Mouse (Mus musculus) A20 (cell line): ENCODE measurements at regions not wholly inside any gene's neighbourhood (a gene's known extent, or its start where the extent isn't known, plus 50 kb on each side); places are given as distances from the start of the nearest gene placed in this dataset.
A peak's percentile ranks its signal among the peaks of the same experiment; 100 is the strongest.

Experiments used
- DNase-seq: peaks from one replicate; pipeline ENCODE4 v3.0.0-alpha.2; 2011; ENCODE audit warnings: low read depth, low spot score

GRCm38 (mm10) chr2:106083801-106084800 is 80.8 kb upstream of the Dnajc24 start:
- peak; percentile 81 for DNase-seq

GRCm38 (mm10) chr2:106083001-106083400 is 79.7 kb upstream of the Dnajc24 start:
- DNase-seq: no peak

- DNase-seq: peak; percentile 75
Measured at GRCm38 (mm10) chr2:106081951-106082350, 78.6 kb upstream of the Dnajc24 start.

- no peak for DNase-seq
Measured at GRCm38 (mm10) chr2:106080626-106081025, 77.3 kb upstream of the Dnajc24 start.

- no peak for DNase-seq
Measured at GRCm38 (mm10) chr2:106078591-106078990, 75.2 kb upstream of the Dnajc24 start.

GRCm38 (mm10) chr2:106074441-106074840 is 71.1 kb upstream of the Dnajc24 start:
- no peak for DNase-seq

- no peak for DNase-seq
Measured at GRCm38 (mm10) chr2:106064316-106064715, 61.0 kb upstream of the Dnajc24 start.
